Mouse (Mus musculus) ES-E14 (cell line): ENCODE measurements at regions not wholly inside any gene's neighbourhood (a gene's known extent, or its start where the extent isn't known, plus 50 kb on each side); places are given as distances from the start of the nearest gene placed in this dataset.

Experiments used
- DNase-seq: peaks from one replicate; pipeline ENCODE4 v3.0.0-alpha.2; 2013; ENCODE audit warnings: low read depth, low spot score
- H3K27ac ChIP-seq: 2 replicates; pipeline ENCODE4 v1.5.1; 2012; ENCODE audit warnings: low read depth, mild to moderate bottlenecking, low read length, moderate library complexity, mixed read lengths; ENCODE audit not compliant: poor library complexity, insufficient read depth, severe bottlenecking
- H3K36me3 ChIP-seq: 2 replicates; pipeline ENCODE4 v1.6.1; 2012; ENCODE audit warnings: mild to moderate bottlenecking, low read length, moderate library complexity, mixed read lengths; ENCODE audit not compliant: control insufficient read depth, poor library complexity, insufficient read depth, severe bottlenecking
- H3K4me1 ChIP-seq, 2 experiments: fragments of 150-350 bp in 1 of 2; sonication (generic) in 1 of 2; 2 replicates each; pipeline ENCODE4 v1.6.1; 2012; ENCODE audit warnings: low read length in 2 of 2, mild to moderate bottlenecking in 1 of 2, mixed read lengths in 1 of 2; ENCODE audit not compliant: control insufficient read depth in 2 of 2, insufficient read depth in 2 of 2, poor library complexity in 1 of 2
- H3K4me3 ChIP-seq, 2 experiments: fragments of 150-350 bp in 1 of 2; sonication (generic) in 1 of 2; 2 replicates each; pipeline ENCODE4 v1.5.1; 2012; ENCODE audit warnings: low read length in 2 of 2, low read depth in 1 of 2, mild to moderate bottlenecking in 1 of 2, mixed read lengths in 1 of 2; ENCODE audit not compliant: insufficient read depth in 1 of 2, poor library complexity in 1 of 2, severe bottlenecking in 1 of 2
- H3K9ac ChIP-seq: 2 replicates; pipeline ENCODE4 v1.6.1; 2012; ENCODE audit warnings: low read depth, mild to moderate bottlenecking, low read length, mixed read lengths; ENCODE audit not compliant: poor library complexity, insufficient read depth, severe bottlenecking
- H3K9me3 ChIP-seq: fragments of 150-350 bp; sonication (generic); 2 replicates; pipeline ENCODE4 v1.6.1; 2012; ENCODE audit warnings: low read depth, mild to moderate bottlenecking, low read length; ENCODE audit not compliant: control insufficient read depth, insufficient read depth
- CHD2 ChIP-seq: IDR thresholded peaks from 2 replicates; pipeline ENCODE4 v1.6.1; 2014; ENCODE audit warnings: mild to moderate bottlenecking, low read depth, low read length, inconsistent platforms
- HCFC1 ChIP-seq: IDR thresholded peaks from 2 replicates; pipeline ENCODE4 v1.6.1; 2012; ENCODE audit warnings: low read length, inconsistent platforms, borderline replicate concordance; ENCODE audit not compliant: insufficient read depth
- MAFK ChIP-seq: IDR thresholded peaks from 2 replicates; pipeline ENCODE4 v1.6.1; 2014; ENCODE audit warnings: mild to moderate bottlenecking, low read depth, low read length, inconsistent platforms; ENCODE audit not compliant: insufficient read depth
- ZC3H11A ChIP-seq: IDR thresholded peaks from 2 replicates; pipeline ENCODE4 v1.6.1; 2012; ENCODE audit warnings: low read depth, mild to moderate bottlenecking, inconsistent platforms, low read length, borderline replicate concordance
- ZNF384 ChIP-seq: IDR thresholded peaks from 2 replicates; pipeline ENCODE4 v1.6.1; 2012; ENCODE audit warnings: low read depth, low read length, inconsistent platforms
- in situ Hi-C, 2 experiments: fragments of 600-800 bp; cut with MboI; formaldehyde crosslinking; loops; one replicate each; pipeline ENCODE4 v1.15.1; 2025; ENCODE audit warnings: low sequenced_read_pairs in 2 of 2, inconsistent platforms in 1 of 2; ENCODE audit not compliant: unreplicated experiment in 2 of 2

GRCm38 (mm10) chr5:97236930-97237329, 125.5 kb upstream of the Paqr3 start:
- DNase-seq = no peak
- Histone ChIP-seq H3K27ac (no peak overlapping the region), H3K9ac (no peak overlapping the region), H3K9me3 (no peaks in the 10 kb centered on the region), H3K4me3 (no peak overlapping the region), H3K36me3 (no peaks in the 10 kb centered on the region), H3K4me1 (no peaks in the 10 kb centered on the region; a peak in 1 of 4 replicates)
- in situ Hi-C loops = no loop called here
- no peak for TF ChIP-seq CHD2
- no peak for TF ChIP-seq ZNF384
- no peak for TF ChIP-seq ZC3H11A
- TF ChIP-seq HCFC1 = no peak
- no peak for TF ChIP-seq MAFK

- no peak overlapping the region for H3K4me3 ChIP-seq
- H3K36me3 ChIP-seq = no peaks in the 10 kb centered on the region
- no peaks in the 10 kb centered on the region for H3K9me3 ChIP-seq
- in situ Hi-C loops = no loop called here
- peak; percentile 79 for DNase-seq
- TF ChIP-seq HCFC1 = no peak
- no peak for TF ChIP-seq ZNF384
- TF ChIP-seq ZC3H11A = no peak
- no peak for TF ChIP-seq CHD2
- TF ChIP-seq MAFK = no peak
- H3K9ac ChIP-seq = no peak overlapping the region
- H3K4me1 ChIP-seq = peaks cover 13 to 18% of the 10 kb centered on the region in 2 experiments
- no peak overlapping the region for H3K27ac ChIP-seq
These were observed 115.0 kb upstream of the Paqr3 start for GRCm38 (mm10) chr5:97226425-97226824.

- Histone ChIP-seq H3K4me1 (peaks cover 18 to 20% of the 10 kb centered on the region in 2 experiments), H3K36me3 (no peaks in the 10 kb centered on the region), H3K9me3 (no peaks in the 10 kb centered on the region), H3K4me3 (no peak overlapping the region), H3K9ac (no peak overlapping the region), H3K27ac (no peak overlapping the region)
- TF ChIP-seq ZC3H11A = no peak
- TF ChIP-seq CHD2 = no peak
- no peak for TF ChIP-seq ZNF384
- TF ChIP-seq HCFC1 = no peak
- no peak for TF ChIP-seq MAFK
- no peak for DNase-seq
- in situ Hi-C loops = no loop called here
These were observed 112.0 kb upstream of the Paqr3 start for GRCm38 (mm10) chr5:97223238-97223857.

GRCm38 (mm10) chr5:97222489-97223237, 111.3 kb upstream of the Paqr3 start:
- Histone ChIP-seq H3K4me3 (no peak overlapping the region), H3K9me3 (no peaks in the 10 kb centered on the region), H3K27ac (0 out of 2 replicates have a peak overlapping the region, but pooled peaks have one; percentile 43), H3K36me3 (no peaks in the 10 kb centered on the region), H3K4me1 (peaks cover 18 to 20% of the 10 kb centered on the region in 2 experiments), H3K9ac (no peak overlapping the region)
- in situ Hi-C loops = no loop called here
- DNase-seq = no peak
- no peak for TF ChIP-seq ZC3H11A
- TF ChIP-seq HCFC1 = no peak
